Mouse (Mus musculus) C2C12 (cell line): ENCODE measurements around the gene Morc2a. TPM values are rescaled to one million over a fixed set of nuclear protein-coding genes. Genes with fewer than 3 reads are reported as not detected.
A peak's percentile ranks its signal among the peaks of the same experiment; 100 is the strongest.

Source experiments
- H3K27me3 ChIP-seq: one replicate; pipeline ENCODE4 v1.6.1; 2011; ENCODE audit not compliant: control insufficient read depth, insufficient read depth, insufficient read length
- H3K36me3 ChIP-seq: one replicate; pipeline ENCODE4 v1.6.1; 2011; ENCODE audit not compliant: control insufficient read depth, insufficient read depth
- H3K4me3 ChIP-seq: one replicate; pipeline ENCODE4 v1.5.1; 2011; ENCODE audit warnings: mild to moderate bottlenecking, control low read depth; ENCODE audit not compliant: poor library complexity, insufficient read depth, severe bottlenecking
- H3K79me2 ChIP-seq: one replicate; pipeline ENCODE4 v1.6.1; 2011; ENCODE audit not compliant: control insufficient read depth, insufficient read depth
- H3K79me3 ChIP-seq: one replicate; pipeline ENCODE4 v1.6.1; 2011; ENCODE audit warnings: low read depth, control low read depth
- H3ac ChIP-seq: one replicate; pipeline ENCODE3; 2011; ENCODE audit warnings: low read depth; ENCODE audit not compliant: control insufficient read depth, insufficient read length
- CEBPB ChIP-seq: IDR thresholded peaks from one replicate; pipeline ENCODE4 v1.6.1; 2011; ENCODE audit warnings: low read depth, mild to moderate bottlenecking, control low read depth, moderate library complexity
- CTCF ChIP-seq: IDR thresholded peaks from one replicate; pipeline ENCODE4 v1.5.1; 2011; ENCODE audit not compliant: control insufficient read depth, insufficient read depth, insufficient read length
- FOSL1 ChIP-seq: IDR thresholded peaks from one replicate; pipeline ENCODE4 v1.8.0; 2011; ENCODE audit warnings: mild to moderate bottlenecking, low read length; ENCODE audit not compliant: poor library complexity, insufficient read depth, severe bottlenecking
- MAX ChIP-seq: IDR thresholded peaks from one replicate; pipeline ENCODE4 v1.6.1; 2011; ENCODE audit warnings: mild to moderate bottlenecking, control low read depth
- MYOD1 ChIP-seq: IDR thresholded peaks from one replicate; pipeline ENCODE4 v1.6.1; 2011; ENCODE audit warnings: low read depth; ENCODE audit not compliant: control insufficient read depth, insufficient read length
- MYOG ChIP-seq: IDR thresholded peaks from one replicate; pipeline ENCODE4 v1.6.1; 2011; ENCODE audit not compliant: control insufficient read depth, insufficient read length; ENCODE audit errors: extremely low read depth
- USF1 ChIP-seq: IDR thresholded peaks from one replicate; pipeline ENCODE4 v1.6.1; 2011; ENCODE audit warnings: low read depth, mild to moderate bottlenecking, control low read depth, moderate library complexity
- polyA plus RNA-seq: library from polyadenylated mRNA; unstranded; fragments of >200 nt; fragmentation: generic; extraction: Trizol; gene quantifications from one replicate; pipeline ENCODE4 v1.2.1, GENCODE M21; 2012; ENCODE audit warnings: missing spikeins

Morc2a gene
- polyA plus RNA-seq, 1 experiment: 21.7 TPM

DNA sequence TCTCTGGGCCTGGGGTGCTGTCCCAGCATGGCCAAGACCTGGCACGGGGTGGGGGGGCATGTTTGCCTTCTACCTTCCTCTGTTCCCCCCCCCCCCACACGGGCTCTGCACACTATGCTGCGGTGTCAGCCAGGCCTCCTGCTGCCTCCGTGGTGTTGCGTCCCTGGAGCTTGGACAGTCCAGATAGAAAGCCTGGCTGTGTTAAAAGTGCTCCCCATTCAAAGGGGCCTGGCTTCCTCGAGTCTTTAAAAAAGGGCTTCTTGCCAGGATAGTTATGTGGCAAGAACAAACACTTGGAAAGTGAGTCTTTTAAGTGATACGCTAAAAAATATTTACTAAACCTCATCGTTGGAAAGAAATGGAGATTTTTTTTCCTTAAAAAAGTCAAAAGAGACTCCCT, 55.4 kb downstream of the Morc2a start:
- TF ChIP-seq USF1 (no peak), CTCF (no peak), MYOD1 (no peak), MAX (no peak), FOSL1 (no peak), CEBPB (no peak), MYOG (no peak)
- Histone ChIP-seq H3K79me3 (no peaks in the 10 kb centered on the region), H3K27me3 (peaks cover 3% of the 10 kb centered on the region), H3ac (no peak overlapping the region), H3K4me3 (no peak overlapping the region), H3K79me2 (no peaks in the 10 kb centered on the region), H3K36me3 (no peaks in the 10 kb centered on the region)

DNA sequence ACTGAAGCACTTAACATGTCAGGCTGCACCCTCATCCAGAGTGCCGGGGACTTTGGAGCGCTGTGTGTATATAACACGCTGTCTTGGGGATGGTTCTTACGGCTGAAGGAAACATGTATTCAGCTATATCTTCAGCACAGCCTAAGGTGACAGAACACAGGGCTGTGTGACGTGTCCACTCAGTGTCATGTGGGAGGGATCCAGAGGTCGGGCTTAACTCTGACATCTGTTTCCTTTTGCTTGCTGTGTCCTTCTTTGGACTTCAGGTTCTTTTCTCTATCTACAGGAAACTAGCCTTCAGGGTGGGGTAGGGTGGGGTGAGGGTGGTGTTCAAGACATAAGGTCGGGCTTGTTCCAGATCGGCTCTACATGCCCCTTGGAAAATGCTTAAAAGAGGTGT, 58.1 kb downstream of the Morc2a start:
- H3K79me3 ChIP-seq: no peaks in the 10 kb centered on the region
- H3K79me2 ChIP-seq: no peaks in the 10 kb centered on the region
- H3K36me3 ChIP-seq: no peaks in the 10 kb centered on the region
- H3ac ChIP-seq: no peak overlapping the region
- no peak overlapping the region for H3K4me3 ChIP-seq
- TF ChIP-seq USF1 (no peak), MAX (no peak), MYOD1 (no peak), MYOG (no peak), CTCF (no peak)
- H3K27me3 ChIP-seq: peaks cover 3% of the 10 kb centered on the region

DNA sequence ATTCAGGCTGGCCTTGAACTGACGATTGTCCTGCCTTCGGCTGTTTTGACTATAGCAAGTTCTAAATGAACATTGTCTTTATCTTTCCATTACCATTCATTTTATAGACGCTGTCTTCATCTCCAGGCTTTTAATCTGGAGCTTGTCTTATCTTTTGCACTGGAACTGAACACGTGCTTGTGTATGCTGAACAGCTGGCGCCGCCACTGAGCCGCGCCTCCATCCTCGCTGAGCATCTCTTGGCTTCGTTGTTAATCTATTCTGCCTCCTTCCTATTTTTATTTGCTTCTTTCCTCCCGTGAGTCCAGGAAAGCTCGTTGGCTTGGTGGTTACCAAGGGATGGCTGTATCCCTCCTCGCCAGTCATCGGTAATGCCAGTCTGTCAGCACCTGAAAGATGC, 61.2 kb downstream of the Morc2a start:
- H3K27me3 ChIP-seq: peaks cover 3% of the 10 kb centered on the region
- H3K79me2 ChIP-seq: no peaks in the 10 kb centered on the region
- no peak overlapping the region for H3K4me3 ChIP-seq
- H3ac ChIP-seq: no peak overlapping the region
- no peaks in the 10 kb centered on the region for H3K36me3 ChIP-seq
- TF ChIP-seq MAX (no peak), FOSL1 (no peak), CTCF (no peak), CEBPB (no peak), MYOD1 (no peak), MYOG (no peak)
- H3K79me3 ChIP-seq: no peaks in the 10 kb centered on the region

DNA sequence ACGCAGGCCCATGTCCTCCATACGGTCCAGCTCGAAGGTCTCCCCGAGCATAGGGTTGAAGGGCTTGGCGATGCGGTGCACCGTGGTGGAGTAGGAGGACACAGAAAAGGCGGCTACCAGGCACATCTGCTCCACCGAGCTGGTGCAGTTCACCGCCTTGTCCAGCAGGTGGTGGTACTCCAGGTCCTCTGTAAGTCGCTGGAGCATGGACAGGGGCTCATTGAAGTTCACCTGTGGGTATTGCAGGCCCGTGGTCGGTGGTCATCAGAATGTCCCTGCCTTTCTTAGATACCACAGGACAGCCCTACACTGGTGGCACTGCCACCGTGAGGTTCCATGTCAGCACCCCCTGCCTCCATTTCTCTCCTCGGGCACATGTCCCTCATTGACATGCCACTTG, 65.5 kb downstream of the Morc2a start:
- Histone ChIP-seq H3K27me3 (peaks cover 13% of the 10 kb centered on the region), H3K36me3 (no peaks in the 10 kb centered on the region), H3K79me3 (no peaks in the 10 kb centered on the region), H3K4me3 (no peak overlapping the region), H3K79me2 (no peaks in the 10 kb centered on the region), H3ac (no peak overlapping the region)
- TF ChIP-seq MAX (no peak), CTCF (peak; percentile 94)

DNA sequence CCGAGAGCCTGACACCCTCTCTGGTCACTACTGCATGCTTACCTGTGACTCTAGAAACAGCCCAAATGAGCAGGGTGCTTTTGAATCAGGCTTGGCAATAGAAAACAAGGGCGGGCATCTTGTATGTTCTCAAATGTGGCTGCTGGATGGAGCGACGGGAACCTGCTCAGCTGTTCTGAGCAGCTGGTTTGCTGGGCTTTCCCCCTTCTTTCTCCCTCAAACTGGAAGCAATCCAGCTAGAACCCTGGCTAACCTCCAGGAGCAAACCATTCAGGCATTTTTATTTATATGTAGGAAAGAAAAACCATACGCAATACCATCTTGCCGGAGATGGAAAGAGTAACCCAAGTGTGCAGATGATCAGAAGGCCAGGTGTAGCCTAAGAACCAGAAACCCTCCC, 67.7 kb downstream of the Morc2a start:
- no peak overlapping the region for H3K4me3 ChIP-seq
- no peaks in the 10 kb centered on the region for H3K79me2 ChIP-seq
- H3ac ChIP-seq: no peak overlapping the region
- no peaks in the 10 kb centered on the region for H3K79me3 ChIP-seq
- H3K27me3 ChIP-seq: peaks cover 16% of the 10 kb centered on the region
- TF ChIP-seq CTCF: no peak
- TF ChIP-seq MAX: no peak
- no peak for TF ChIP-seq MYOD1
- TF ChIP-seq USF1: no peak
- no peak for TF ChIP-seq CEBPB
- TF ChIP-seq MYOG: no peak
- TF ChIP-seq FOSL1: no peak
- no peaks in the 10 kb centered on the region for H3K36me3 ChIP-seq

DNA sequence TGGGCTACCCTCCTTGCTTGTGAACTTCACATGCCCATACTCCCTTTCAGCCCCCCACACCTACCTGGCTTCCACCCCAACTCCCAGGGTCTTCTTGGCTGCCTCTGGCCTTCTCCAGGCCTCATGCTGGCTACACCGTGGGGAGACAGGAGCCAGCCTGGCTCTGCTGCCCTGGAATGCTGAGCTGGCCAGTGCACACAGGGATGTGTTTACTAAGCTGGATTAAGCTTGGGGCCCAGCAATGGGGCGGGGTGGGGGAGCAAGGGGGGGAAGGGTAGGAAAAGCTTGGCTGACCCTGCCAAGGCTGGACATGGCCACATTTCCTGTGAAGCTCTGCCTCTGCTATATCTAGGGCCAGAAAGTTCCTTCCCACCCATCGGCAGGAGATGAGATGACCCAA, 73.0 kb downstream of the Morc2a start:
- H3K27me3 ChIP-seq: peaks cover 9% of the 10 kb centered on the region
- TF ChIP-seq MAX (no peak), USF1 (no peak), CTCF (no peak), MYOD1 (no peak), FOSL1 (no peak), MYOG (no peak), CEBPB (no peak)
- H3K36me3 ChIP-seq: no peaks in the 10 kb centered on the region
- H3K79me3 ChIP-seq: no peaks in the 10 kb centered on the region
- no peak overlapping the region for H3K4me3 ChIP-seq
- H3ac ChIP-seq: no peak overlapping the region
- H3K79me2 ChIP-seq: no peaks in the 10 kb centered on the region
